Mouse (Mus musculus) forebrain, embryonic 14.5 days (tissue): ENCODE measurements around the gene Sptbn4. TPM values are rescaled to one million over a fixed set of nuclear protein-coding genes. Genes with fewer than 3 reads are reported as not detected.

Experiments used
- ATAC-seq: fragments of 200-750 bp; cut with Nextera tagmentation; 2 replicates; pipeline ENCODE4 v1.8.0; 2017; ENCODE audit warnings: mild to moderate bottlenecking, moderate library complexity
- DNase-seq: peaks from one replicate; pipeline ENCODE4 v3.0.0-alpha.2; 2015; ENCODE audit warnings: low spot score
- H3K27ac ChIP-seq: fragments of 300-500 bp; sonication (generic); 2 replicates; pipeline ENCODE4 v1.5.1; 2014; ENCODE audit warnings: low read depth, mild to moderate bottlenecking, control low read depth, low read length, moderate library complexity
- H3K27me3 ChIP-seq: fragments of 300-500 bp; sonication (generic); replicated peaks from 2 replicates; pipeline ENCODE4 v1.6.1; 2014; ENCODE audit warnings: low read length, control low read depth, mixed read lengths; ENCODE audit not compliant: control insufficient read depth, insufficient read depth
- H3K36me3 ChIP-seq: fragments of 300-500 bp; sonication (generic); 2 replicates; pipeline ENCODE4 v1.6.1; 2014; ENCODE audit warnings: low read length, control low read depth; ENCODE audit not compliant: control insufficient read depth, insufficient read depth
- H3K4me1 ChIP-seq: fragments of 300-500 bp; sonication (generic); 2 replicates; pipeline ENCODE4 v1.6.1; 2014; ENCODE audit warnings: antibody characterized with exemption, low read length, control low read depth; ENCODE audit not compliant: control insufficient read depth, insufficient read depth
- H3K4me2 ChIP-seq: fragments of 300-500 bp; sonication (generic); 2 replicates; pipeline ENCODE4 v1.6.1; 2014; ENCODE audit warnings: mild to moderate bottlenecking, control low read depth, low read length
- H3K4me3 ChIP-seq: fragments of 300-500 bp; sonication (generic); 2 replicates; pipeline ENCODE4 v1.5.1; 2014; ENCODE audit warnings: low read depth, low read length, control low read depth
- H3K9ac ChIP-seq: fragments of 300-500 bp; sonication (generic); 2 replicates; pipeline ENCODE4 v1.6.1; 2014; ENCODE audit warnings: mild to moderate bottlenecking, low read length, control low read depth, moderate library complexity
- H3K9me3 ChIP-seq: fragments of 300-500 bp; sonication (generic); replicated peaks from 2 replicates; pipeline ENCODE4 v1.6.1; 2016; ENCODE audit warnings: low read length, control low read depth, mixed read lengths; ENCODE audit not compliant: control insufficient read depth
- WGBS: fragments of 180-500 bp; shearing (Covaris S2); extraction: QIAGEN DNeasy Blood & Tissue Kit; methylation state at CpG from one replicate; pipeline ENCODE4 v1.1.7; 2014; 5-methylcytosine and 5-hydroxymethylcytosine counted together
- polyA plus RNA-seq: library from polyadenylated mRNA; unstranded; fragments of >200 nt; fragmentation: Nextera tagmentation; extraction: Ambion mirVana; gene quantifications from 2 replicates; pipeline ENCODE4 v1.2.1, GENCODE M21; 2014

Gene Sptbn4
- polyA plus RNA-seq, 1 experiment from 2014 or later, result 1.7 TPM

DNA sequence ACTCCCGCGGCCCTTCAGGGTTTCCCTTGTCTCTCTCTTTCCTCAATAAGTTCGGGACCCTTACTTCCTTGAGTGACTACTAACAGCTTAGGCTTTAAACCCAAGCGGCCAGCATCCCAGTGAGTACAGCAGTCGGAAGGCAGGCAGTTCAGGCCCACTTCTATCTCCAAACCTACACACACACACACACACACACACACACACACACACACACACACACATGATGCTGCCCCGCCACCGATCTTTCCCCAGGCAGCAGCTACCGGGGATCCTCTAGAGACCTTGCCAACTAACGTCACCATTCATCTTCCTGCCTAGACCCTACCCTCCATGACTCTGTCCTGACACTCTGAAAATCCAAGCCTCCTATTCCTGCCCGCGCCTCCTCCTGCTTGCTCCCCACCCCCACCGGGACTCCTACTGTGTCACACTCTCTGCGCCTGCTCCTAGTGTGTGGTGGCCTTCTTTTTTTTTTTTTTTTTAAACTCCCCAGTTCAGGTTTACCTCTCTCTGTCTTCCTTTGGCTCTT, 40.3 kb upstream of the Sptbn4 start:
- H3K27ac ChIP-seq, result 0 out of 2 replicates have a peak overlapping the region, but pooled peaks have one; percentile 86
- H3K9ac ChIP-seq, result peak overlapping the region; percentile 71
- no peaks in the 10 kb centered on the region for H3K9me3 ChIP-seq
- DNase-seq (no peak), ATAC-seq (no peak)
- H3K36me3 ChIP-seq, result no peaks in the 10 kb centered on the region
- 4% methylated on average over 13 of the region's 13 CpGs for WGBS
- peak overlapping the region; percentile 65 for H3K4me3 ChIP-seq
- H3K27me3 ChIP-seq, result no peaks in the 10 kb centered on the region
- peaks cover 3% of the 10 kb centered on the region; the same call in 1 of the 2 replicates for H3K4me1 ChIP-seq
- peak overlapping the region; percentile 61 for H3K4me2 ChIP-seq

DNA sequence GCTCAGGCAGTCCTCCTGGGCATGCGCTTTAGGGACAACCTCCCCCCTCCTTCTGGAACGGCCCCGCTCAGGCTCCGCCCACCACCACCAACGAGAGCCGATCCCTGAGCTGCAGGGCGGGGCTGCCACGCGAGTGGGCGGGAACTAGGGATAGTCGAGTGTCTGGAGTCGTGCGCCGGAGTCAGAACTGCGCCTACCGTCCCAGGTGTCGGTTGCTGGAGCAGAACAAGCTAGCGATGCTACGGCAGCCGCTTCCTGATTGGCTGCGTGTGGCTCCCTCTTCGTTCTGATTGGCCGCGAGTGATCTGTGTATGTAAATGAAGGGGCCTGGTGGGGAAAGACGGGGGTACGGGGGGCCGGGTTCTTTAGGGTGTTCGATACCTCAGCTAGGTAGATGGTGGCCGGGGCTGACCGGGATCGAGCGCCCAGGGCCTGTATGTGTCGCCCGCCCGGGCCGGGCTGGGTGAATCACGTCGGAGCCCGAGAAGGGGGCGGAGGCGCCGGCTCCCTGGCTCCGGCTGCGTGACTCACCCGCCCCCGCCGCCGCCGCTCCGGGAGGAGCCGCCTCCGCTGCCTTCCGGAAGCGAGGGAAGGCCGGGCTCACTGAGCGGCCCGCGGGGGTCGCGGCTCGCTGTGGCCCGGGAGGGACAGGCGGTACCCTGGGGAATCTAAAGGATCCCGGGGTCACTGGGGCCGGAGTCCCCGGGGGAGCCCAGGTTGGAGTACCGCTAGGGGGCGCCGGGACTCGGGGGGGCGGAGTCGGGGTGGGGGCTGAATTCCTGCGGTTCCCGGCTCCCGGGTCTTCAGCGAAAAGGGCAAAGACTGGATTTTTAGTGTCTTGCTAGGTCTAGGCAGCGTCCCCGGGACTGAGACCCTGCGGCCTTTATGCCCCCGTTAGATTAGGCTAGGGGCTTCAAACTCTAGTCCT, 39.5 kb upstream of the Sptbn4 start, which contains the start of gene Sertad1:
Sertad1 (plus strand) TSS at position 141 of the 928 bp plus-strand sequence.
- ATAC-seq, result peak; percentile 98
- H3K27ac ChIP-seq, result peak within 1 kb of the TSS; percentile 86
- peak within 1 kb of the TSS; percentile 65 for H3K4me3 ChIP-seq
- no peaks in the 10 kb centered on the region for H3K36me3 ChIP-seq
- under 1% methylated on average over 78 of the region's 80 CpGs for WGBS
- peak within 1 kb of the TSS; percentile 61 for H3K4me2 ChIP-seq
- DNase-seq, result peak; percentile 100
- H3K27me3 ChIP-seq, result no peaks in the 10 kb centered on the region
- H3K9me3 ChIP-seq, result no peaks in the 10 kb centered on the region
- H3K4me1 ChIP-seq, result peaks cover 3% of the 10 kb centered on the region; the same call in 1 of the 2 replicates
- peak within 1 kb of the TSS; percentile 71 for H3K9ac ChIP-seq

DNA sequence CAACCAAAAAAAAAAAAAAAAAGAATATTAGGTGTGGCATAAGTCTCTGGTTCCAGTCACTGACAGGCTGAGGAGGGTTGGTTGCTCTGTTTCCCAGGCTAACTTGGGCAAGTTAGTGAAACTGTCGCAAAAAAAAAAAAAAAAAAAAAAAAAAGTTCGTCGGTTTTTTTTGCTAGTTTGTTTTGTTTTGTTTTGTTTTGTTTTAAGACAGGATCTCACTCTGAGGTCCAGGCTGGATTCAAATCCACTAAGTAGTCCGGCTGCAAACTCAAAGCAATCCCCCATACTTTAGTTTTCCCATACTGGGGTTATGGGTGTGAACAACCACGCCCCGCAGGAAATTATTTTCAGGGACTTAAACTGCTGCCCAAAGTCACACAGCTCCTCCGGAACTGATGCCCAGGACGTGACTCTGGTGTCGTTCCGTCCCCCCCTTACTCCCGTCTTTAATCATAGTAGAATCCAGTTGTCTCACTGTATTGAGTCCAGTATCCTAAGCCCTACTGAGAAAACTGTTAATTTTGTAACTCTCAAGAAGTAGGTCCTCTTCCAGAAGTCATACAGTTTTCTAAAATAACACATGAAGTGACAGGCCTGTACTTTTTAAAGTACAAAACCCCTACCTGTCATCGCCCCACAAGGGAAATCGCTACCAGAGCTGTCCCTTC, 38.8 kb upstream of the Sptbn4 start:
- ATAC-seq (peak; percentile 6; the same call in 1 of the 2 replicates), DNase-seq (no peak)
- no peak overlapping the region for H3K27ac ChIP-seq
- WGBS, result 4% methylated on average over 13 of the region's 13 CpGs
- H3K9me3 ChIP-seq, result no peaks in the 10 kb centered on the region
- H3K9ac ChIP-seq, result peak overlapping the region; percentile 51
- H3K4me3 ChIP-seq, result peak overlapping the region; percentile 65
- H3K4me1 ChIP-seq, result peaks cover 3% of the 10 kb centered on the region; the same call in 1 of the 2 replicates
- H3K27me3 ChIP-seq, result no peaks in the 10 kb centered on the region
- peak overlapping the region; percentile 61 for H3K4me2 ChIP-seq
- no peaks in the 10 kb centered on the region for H3K36me3 ChIP-seq

DNA sequence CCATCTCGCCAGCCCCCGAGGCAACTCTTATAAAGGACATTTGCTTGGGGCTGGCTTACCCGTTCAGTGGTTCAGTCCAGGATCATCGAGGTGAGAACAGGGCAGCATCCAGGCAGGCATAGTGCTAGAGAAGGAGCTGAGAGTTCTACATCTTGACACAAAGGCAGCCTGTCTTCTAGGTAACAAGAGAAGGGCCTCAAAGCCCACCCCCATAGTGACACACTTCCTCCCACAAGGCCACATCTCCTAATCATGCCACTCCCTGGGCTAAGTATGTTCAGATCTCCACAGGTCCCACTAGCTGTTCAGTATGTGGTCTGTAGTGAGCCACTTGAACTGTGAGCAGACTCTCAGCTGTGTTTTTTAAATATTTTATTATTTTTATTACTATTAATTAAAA, 36.4 kb upstream of the Sptbn4 start:
- Histone ChIP-seq H3K27ac (no peak overlapping the region), H3K4me2 (no peak overlapping the region), H3K9me3 (no peaks in the 10 kb centered on the region), H3K27me3 (no peaks in the 10 kb centered on the region), H3K36me3 (no peaks in the 10 kb centered on the region), H3K4me1 (peaks cover 3% of the 10 kb centered on the region; the same call in 1 of the 2 replicates), H3K9ac (no peak overlapping the region), H3K4me3 (no peak overlapping the region)
- DNase-seq (no peak), ATAC-seq (no peak)
- 92% methylated on average over 4 of the region's 4 CpGs for WGBS

DNA sequence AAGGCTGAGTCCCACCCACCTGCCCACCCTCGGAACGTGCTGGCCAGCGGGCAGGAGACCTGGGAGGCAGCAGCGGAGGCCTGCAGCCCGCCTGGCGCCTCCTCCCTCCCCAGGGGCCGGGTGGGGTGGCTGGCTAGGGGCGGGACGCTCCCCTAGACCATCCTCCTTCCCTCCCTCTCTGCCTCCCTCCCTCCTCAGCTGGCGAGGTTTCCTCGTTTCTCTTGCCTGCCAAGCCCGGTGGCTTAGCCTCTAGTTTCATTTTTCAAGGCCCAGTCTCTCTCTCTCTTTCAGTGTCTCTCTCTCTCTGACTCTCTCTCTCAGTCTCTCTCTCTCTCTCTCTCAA, 34.1 kb upstream of the Sptbn4 start:
- DNase-seq (peak; percentile 76), ATAC-seq (peak; percentile 89)
- H3K9me3 ChIP-seq, result no peaks in the 10 kb centered on the region
- no peak overlapping the region for H3K27ac ChIP-seq
- peak overlapping the region; percentile 43 for H3K4me2 ChIP-seq
- H3K36me3 ChIP-seq, result peaks cover 8% of the 10 kb centered on the region
- H3K4me1 ChIP-seq, result peaks cover 3% of the 10 kb centered on the region; the same call in 1 of the 2 replicates
- peak overlapping the region; percentile 11 for H3K4me3 ChIP-seq
- H3K9ac ChIP-seq, result peak overlapping the region; percentile 29
- H3K27me3 ChIP-seq, result no peaks in the 10 kb centered on the region
- 0% methylated on average over 7 of the region's 12 CpGs for WGBS

DNA sequence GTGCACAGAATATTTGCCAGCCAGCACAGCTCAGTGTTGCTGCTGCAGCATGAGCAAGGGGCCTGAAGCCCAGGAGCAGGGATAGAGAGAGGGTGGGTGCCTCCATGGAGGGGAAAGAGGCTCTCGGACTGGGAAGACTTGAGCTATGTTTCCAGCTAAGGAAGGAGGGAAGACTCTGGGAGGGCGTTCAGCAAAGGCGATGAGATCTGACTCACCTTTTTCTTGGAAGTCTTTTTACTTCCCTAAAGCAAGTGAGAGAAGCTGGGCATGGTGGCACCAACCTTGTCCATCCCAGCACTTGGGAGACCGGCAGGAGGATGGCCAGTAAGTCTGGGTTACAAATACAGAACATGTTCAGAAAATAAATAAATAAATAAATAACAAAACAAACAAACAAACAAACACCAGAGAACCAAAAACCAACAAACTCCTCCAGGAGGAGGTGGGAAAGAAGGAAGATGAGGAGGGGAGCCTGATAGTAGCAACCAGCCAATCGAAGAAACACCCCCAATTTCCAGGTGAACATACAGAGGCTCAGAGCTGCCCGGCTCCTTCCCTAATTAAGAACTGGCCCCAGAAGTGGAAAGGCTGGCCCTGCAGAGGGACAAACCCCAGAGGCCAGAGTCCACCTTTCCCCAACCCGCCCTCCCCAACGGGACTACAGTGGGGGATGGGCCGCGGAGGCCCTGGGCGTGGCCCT, 33.6 kb upstream of the Sptbn4 start:
- peak overlapping the region; percentile 43 for H3K4me2 ChIP-seq
- no peak overlapping the region for H3K27ac ChIP-seq
- 12% methylated on average over 11 of the region's 11 CpGs for WGBS
- peak overlapping the region; percentile 29 for H3K9ac ChIP-seq
- ATAC-seq, result no peak
- H3K27me3 ChIP-seq, result no peaks in the 10 kb centered on the region
- DNase-seq, result no peak
- peak overlapping the region; percentile 11 for H3K4me3 ChIP-seq
- H3K9me3 ChIP-seq, result no peaks in the 10 kb centered on the region
- H3K4me1 ChIP-seq, result no peaks in the 10 kb centered on the region
- H3K36me3 ChIP-seq, result peaks cover 13% of the 10 kb centered on the region

GRCm38 (mm10) chr7:27480506-27480905, 33.0 kb upstream of the Sptbn4 start:
- H3K4me3 ChIP-seq, result no peak overlapping the region
- H3K36me3 ChIP-seq, result peaks cover 13% of the 10 kb centered on the region
- no peaks in the 10 kb centered on the region for H3K9me3 ChIP-seq
- H3K4me1 ChIP-seq, result no peaks in the 10 kb centered on the region
- no peak overlapping the region for H3K27ac ChIP-seq
- WGBS, result 65% methylated on average over 3 of the region's 3 CpGs
- H3K4me2 ChIP-seq, result no peak overlapping the region
- ATAC-seq (no peak), DNase-seq (no peak)
- H3K27me3 ChIP-seq, result no peaks in the 10 kb centered on the region
- no peak overlapping the region for H3K9ac ChIP-seq

DNA sequence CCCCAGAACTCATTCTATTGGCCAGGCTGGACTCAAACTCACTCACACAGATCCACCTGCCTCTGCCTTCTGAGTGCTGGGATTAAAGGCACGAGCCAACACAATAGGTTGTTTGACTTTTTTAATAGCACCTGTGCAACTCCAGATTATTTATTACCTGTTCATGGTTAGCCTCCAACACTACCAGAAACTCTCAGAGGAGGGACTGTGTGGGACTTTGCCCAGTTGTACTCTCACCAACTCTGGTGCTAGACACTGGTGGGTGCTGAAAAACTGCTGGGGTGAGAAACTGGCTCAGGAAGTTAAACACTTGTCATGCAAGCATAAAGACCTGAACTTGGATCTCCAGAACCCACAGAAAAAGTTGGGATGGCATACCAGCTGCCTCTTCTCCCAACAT, 32.3 kb upstream of the Sptbn4 start:
- Histone ChIP-seq H3K4me2 (no peak overlapping the region), H3K4me3 (no peak overlapping the region), H3K9me3 (no peaks in the 10 kb centered on the region), H3K36me3 (peaks cover 13% of the 10 kb centered on the region), H3K27ac (no peak overlapping the region), H3K27me3 (no peaks in the 10 kb centered on the region), H3K4me1 (peaks cover 3% of the 10 kb centered on the region; the same call in 1 of the 2 replicates), H3K9ac (no peak overlapping the region)
- DNase-seq, result no peak
- WGBS, result 65% methylated on average over 1 of the region's 1 CpGs
- no peak for ATAC-seq
